Mouse (Mus musculus) brain, embryonic 18.5 days (tissue): Measurements from ENCODE around the gene Tango2.

Experiments used
- DNase-seq: peaks from one replicate; pipeline ENCODE4 v3.0.0-alpha.2; 2012; ENCODE audit warnings: low read depth, low spot score

The Tango2 gene

GRCm38 (mm10) chr16:18253866-18254265 is 94.0 kb downstream of the Tango2 start:
- no peak for DNase-seq

- DNase-seq: no peak
These were observed 95.2 kb downstream of the Tango2 start for GRCm38 (mm10) chr16:18252736-18253135.

GRCm38 (mm10) chr16:18250828-18251790 is 96.8 kb downstream of the Tango2 start:
- no peak for DNase-seq
